Mouse (Mus musculus): ENCODE measurements at regions not wholly inside any gene's neighbourhood (a gene's known extent, or its start where the extent isn't known, plus 50 kb on each side); places are given as distances from the start of the nearest gene placed in this dataset.

DNA sequence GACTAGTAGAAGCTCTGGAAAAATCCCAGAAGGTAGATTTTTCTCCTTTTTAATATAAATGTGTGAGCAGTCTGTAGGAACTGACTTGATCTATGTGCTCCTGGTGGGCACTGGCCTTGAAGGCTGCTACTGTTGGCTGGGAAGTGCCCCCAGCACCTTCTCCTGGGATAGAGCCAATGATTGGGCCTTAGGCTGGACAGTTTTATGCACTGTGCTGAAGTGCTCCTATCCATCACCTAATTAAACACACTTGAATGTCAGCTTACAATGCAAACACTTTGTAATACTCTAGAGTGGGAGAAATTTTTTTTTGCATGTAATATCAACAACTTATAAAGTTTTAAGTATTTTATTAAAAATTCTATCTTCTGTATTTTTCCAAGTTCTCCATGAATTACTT, 266.5 kb downstream of the Lyplal1 start:
- Histone ChIP-seq H3K36me3 (ENCODE audit: control insufficient read depth, insufficient read depth, low read length) (no peaks in the 10 kb centered on the region), H3K4me1 (ENCODE audit: control insufficient read depth, insufficient read depth, low read length) (peaks cover 5% of the 10 kb centered on the region; the same call in 1 of the 2 replicates), H3K4me3 (ENCODE audit: low read depth, low read length) (no peak overlapping the region), H3K27me3 (ENCODE audit: control insufficient read depth, insufficient read depth, low read length) (no peaks in the 10 kb centered on the region), H3K9ac (ENCODE audit: low read length) (no peak overlapping the region), H3K27ac (replicated peaks; ENCODE audit: low read depth, low read length) (no peak overlapping the region), H3K4me2 (ENCODE audit: low read depth, severe bottlenecking) (no peak overlapping the region), H3K9me3 (ENCODE audit: control insufficient read depth, low read length) (no peaks in the 10 kb centered on the region)
- ATAC-seq (ENCODE audit: insufficient number of reproducible peaks, low FRiP score, low TSS enrichment, low read depth) (no peak), DNase-seq (ENCODE audit: low spot score) (no peak)

DNA sequence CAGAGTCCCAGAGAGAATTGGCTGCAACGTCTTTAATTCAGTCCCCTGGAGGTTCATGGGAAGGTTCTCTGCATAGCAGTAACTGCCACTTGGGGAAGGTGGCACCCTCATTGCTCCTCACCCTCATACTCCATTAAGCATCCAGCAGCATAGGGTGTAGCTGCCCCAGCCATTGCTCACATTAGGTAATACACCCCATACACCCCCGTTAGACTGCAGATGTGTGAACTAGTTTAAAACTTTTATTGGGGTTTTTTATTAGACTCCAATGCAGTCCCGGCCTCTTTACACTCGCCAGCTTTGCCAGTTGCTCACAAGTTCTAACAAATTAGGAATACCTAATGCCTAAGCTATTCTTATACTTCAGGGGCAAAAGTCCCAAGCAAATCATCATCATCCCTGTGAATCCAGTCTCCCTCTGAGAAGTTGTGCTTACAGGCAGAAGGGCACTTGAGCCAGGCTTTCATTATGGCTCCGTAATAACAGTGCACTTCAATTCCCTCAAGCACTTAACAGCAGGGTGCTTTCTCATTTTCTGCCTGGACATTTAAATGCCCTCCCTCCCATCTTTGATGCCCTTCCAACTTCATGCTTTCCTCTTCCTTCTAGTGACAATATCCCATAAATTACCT, 265.7 kb downstream of the Lyplal1 start:
- no peak for DNase-seq (ENCODE audit: low spot score)
- H3K9ac ChIP-seq (ENCODE audit: low read length), result no peak overlapping the region
- no peaks in the 10 kb centered on the region for H3K27me3 ChIP-seq (ENCODE audit: control insufficient read depth, insufficient read depth, low read length)
- 28% methylated on average over 5 of the region's 5 CpGs for WGBS
- H3K27ac ChIP-seq (replicated peaks; ENCODE audit: low read depth, low read length), result peak overlapping the region; percentile 36; the same call in 1 of the 2 replicates
- H3K36me3 ChIP-seq (ENCODE audit: control insufficient read depth, insufficient read depth, low read length), result no peaks in the 10 kb centered on the region
- H3K4me3 ChIP-seq (ENCODE audit: low read depth, low read length), result no peak overlapping the region
- H3K4me2 ChIP-seq (ENCODE audit: low read depth, severe bottlenecking), result no peak overlapping the region
- no peaks in the 10 kb centered on the region for H3K9me3 ChIP-seq (ENCODE audit: control insufficient read depth, low read length)
- H3K4me1 ChIP-seq (ENCODE audit: control insufficient read depth, insufficient read depth, low read length), result peaks cover 5% of the 10 kb centered on the region; the same call in 1 of the 2 replicates
- ATAC-seq (ENCODE audit: insufficient number of reproducible peaks, low FRiP score, low TSS enrichment, low read depth), result peak; percentile 62; the same call in 1 of the 2 replicates

DNA sequence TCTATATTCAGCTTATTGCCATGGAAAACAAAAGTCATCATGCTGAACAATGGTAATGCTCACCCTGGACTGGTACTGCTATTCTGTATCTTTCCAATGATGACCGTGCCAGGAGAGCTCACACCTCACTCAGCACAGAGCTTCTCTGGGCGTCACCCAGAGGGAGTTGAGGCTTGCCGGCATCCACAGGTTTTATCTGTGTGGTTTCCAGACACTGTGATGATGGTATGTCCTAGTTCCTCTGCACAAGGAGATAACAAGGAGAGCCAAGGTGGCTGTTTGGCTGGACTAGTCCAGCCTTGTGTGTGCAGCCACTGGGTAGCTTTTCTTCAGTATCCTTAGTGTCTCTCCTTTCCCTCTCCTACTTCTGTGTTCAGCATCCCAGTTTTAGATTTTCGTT, 255.4 kb downstream of the Lyplal1 start:
- DNase-seq (ENCODE audit: low spot score) (no peak), ATAC-seq (ENCODE audit: insufficient number of reproducible peaks, low FRiP score, low TSS enrichment, low read depth) (no peak)
- Histone ChIP-seq H3K4me2 (ENCODE audit: low read depth, severe bottlenecking) (no peak overlapping the region), H3K27ac (replicated peaks; ENCODE audit: low read depth, low read length) (no peak overlapping the region), H3K9ac (ENCODE audit: low read length) (no peak overlapping the region), H3K4me1 (ENCODE audit: control insufficient read depth, insufficient read depth, low read length) (no peaks in the 10 kb centered on the region), H3K36me3 (ENCODE audit: control insufficient read depth, insufficient read depth, low read length) (no peaks in the 10 kb centered on the region), H3K4me3 (ENCODE audit: low read depth, low read length) (no peak overlapping the region), H3K9me3 (ENCODE audit: control insufficient read depth, low read length) (no peaks in the 10 kb centered on the region), H3K27me3 (ENCODE audit: control insufficient read depth, insufficient read depth, low read length) (no peaks in the 10 kb centered on the region)
- WGBS, result 90% methylated on average over 4 of the region's 4 CpGs

DNA sequence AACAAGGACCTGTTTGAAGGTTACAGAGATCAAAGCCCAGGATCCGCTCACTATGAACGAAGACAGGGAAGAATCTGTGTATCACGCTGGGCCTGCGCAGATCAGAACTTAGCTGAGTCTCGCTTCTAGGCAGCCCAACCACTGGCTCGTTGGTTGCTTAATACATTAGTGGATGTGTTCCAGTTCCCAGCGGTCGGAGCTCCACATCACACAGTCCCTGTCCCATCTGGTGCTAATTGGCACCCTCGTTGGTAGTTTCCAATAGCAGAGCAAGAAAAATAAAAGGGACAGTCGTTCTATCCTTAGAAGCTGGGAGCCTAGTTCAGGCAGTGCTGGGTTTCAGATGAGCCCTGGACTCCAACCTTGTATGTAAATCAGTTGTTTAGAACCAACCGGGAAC, 251.2 kb downstream of the Lyplal1 start:
- WGBS, result 68% methylated on average over 11 of the region's 11 CpGs
- H3K27me3 ChIP-seq (ENCODE audit: control insufficient read depth, insufficient read depth, low read length), result no peaks in the 10 kb centered on the region
- DNase-seq (ENCODE audit: low spot score), result no peak

DNA sequence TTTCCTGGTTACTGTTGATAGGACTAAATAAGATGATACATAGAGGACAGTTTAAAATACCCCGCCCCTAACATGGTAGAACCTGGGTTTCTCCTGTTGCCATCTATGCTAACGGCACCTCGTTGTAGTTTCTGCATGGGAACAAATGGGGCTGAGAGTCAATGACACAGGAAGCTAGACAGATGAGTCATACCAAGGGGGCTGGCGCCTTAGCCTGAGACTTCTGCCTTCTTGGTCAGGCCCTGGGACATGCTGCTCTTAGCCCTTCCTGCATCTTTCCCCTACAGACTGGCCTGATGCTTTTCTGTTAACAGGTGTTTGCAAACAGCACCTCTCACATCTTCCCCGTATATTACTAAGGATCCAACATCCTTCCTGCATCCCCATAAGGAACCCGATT, 250.5 kb downstream of the Lyplal1 start:
- Histone ChIP-seq H3K36me3 (ENCODE audit: control insufficient read depth, insufficient read depth, low read length) (no peaks in the 10 kb centered on the region), H3K9me3 (ENCODE audit: control insufficient read depth, low read length) (no peaks in the 10 kb centered on the region), H3K4me2 (ENCODE audit: low read depth, severe bottlenecking) (no peak overlapping the region), H3K9ac (ENCODE audit: low read length) (no peak overlapping the region), H3K4me3 (ENCODE audit: low read depth, low read length) (no peak overlapping the region), H3K4me1 (ENCODE audit: control insufficient read depth, insufficient read depth, low read length) (no peaks in the 10 kb centered on the region), H3K27me3 (ENCODE audit: control insufficient read depth, insufficient read depth, low read length) (no peaks in the 10 kb centered on the region), H3K27ac (replicated peaks; ENCODE audit: low read depth, low read length) (no peak overlapping the region)
- ATAC-seq (ENCODE audit: insufficient number of reproducible peaks, low FRiP score, low TSS enrichment, low read depth) (no peak), DNase-seq (ENCODE audit: low spot score) (no peak)
- WGBS, result 88% methylated on average over 6 of the region's 6 CpGs

More for the DNA sequence above, 251.2 kb downstream of the Lyplal1 start:
- Histone ChIP-seq H3K4me2 (ENCODE audit: low read depth, severe bottlenecking) (no peak overlapping the region), H3K36me3 (ENCODE audit: control insufficient read depth, insufficient read depth, low read length) (no peaks in the 10 kb centered on the region), H3K4me3 (ENCODE audit: low read depth, low read length) (no peak overlapping the region), H3K27ac (replicated peaks; ENCODE audit: low read depth, low read length) (no peak overlapping the region), H3K9ac (ENCODE audit: low read length) (no peak overlapping the region), H3K9me3 (ENCODE audit: control insufficient read depth, low read length) (no peaks in the 10 kb centered on the region), H3K4me1 (ENCODE audit: control insufficient read depth, insufficient read depth, low read length) (no peaks in the 10 kb centered on the region)
- no peak for ATAC-seq (ENCODE audit: insufficient number of reproducible peaks, low FRiP score, low TSS enrichment, low read depth)

DNA sequence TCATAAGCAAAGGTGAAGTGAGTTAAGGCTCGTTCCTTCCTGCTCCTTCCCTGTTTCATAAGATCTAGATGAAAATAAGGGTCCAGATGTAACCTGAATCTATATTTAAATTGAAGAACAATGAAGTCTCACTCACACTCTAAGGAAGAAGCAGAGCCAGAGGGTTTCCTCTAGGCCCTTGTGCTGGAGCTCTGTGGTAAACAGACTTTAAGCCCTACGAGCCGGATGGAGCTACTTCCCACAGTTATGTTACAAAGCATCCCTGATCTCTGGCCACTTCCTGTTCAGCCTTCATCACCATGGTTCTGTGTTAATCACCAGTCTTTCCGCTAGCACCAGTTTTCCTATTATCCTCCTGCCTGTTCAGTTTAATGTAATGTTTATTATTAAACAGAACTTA, 250.1 kb downstream of the Lyplal1 start:
- ATAC-seq (ENCODE audit: insufficient number of reproducible peaks, low FRiP score, low TSS enrichment, low read depth), result no peak
- no peak overlapping the region for H3K9ac ChIP-seq (ENCODE audit: low read length)
- H3K4me3 ChIP-seq (ENCODE audit: low read depth, low read length), result no peak overlapping the region
- no peak overlapping the region for H3K27ac ChIP-seq (replicated peaks; ENCODE audit: low read depth, low read length)
- DNase-seq (ENCODE audit: low spot score), result no peak
- no peaks in the 10 kb centered on the region for H3K27me3 ChIP-seq (ENCODE audit: control insufficient read depth, insufficient read depth, low read length)
- no peaks in the 10 kb centered on the region for H3K4me1 ChIP-seq (ENCODE audit: control insufficient read depth, insufficient read depth, low read length)
- H3K4me2 ChIP-seq (ENCODE audit: low read depth, severe bottlenecking), result no peak overlapping the region
- H3K9me3 ChIP-seq (ENCODE audit: control insufficient read depth, low read length), result no peaks in the 10 kb centered on the region
- no peaks in the 10 kb centered on the region for H3K36me3 ChIP-seq (ENCODE audit: control insufficient read depth, insufficient read depth, low read length)
- 79% methylated on average over 4 of the region's 4 CpGs for WGBS

DNA sequence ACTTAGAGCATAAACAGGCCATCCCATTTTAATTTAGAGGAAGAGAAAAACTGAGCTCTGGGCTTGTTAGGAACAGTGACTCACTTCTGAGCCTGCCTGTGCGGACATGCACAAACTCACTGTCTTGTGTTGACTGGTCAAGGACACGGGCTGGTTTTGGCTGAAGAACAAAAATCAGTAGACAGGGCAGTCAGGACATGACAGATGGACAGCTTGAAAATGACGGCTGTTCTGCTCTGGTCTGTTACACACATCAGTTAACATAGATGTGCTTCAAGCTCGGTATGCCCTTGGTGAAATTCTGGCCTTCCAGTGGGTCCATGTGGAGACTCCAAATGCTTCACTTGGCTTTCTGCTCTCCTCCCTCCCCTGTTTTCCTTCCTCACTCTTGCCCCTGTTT, 248.4 kb downstream of the Lyplal1 start:
- no peak for DNase-seq (ENCODE audit: low spot score)
- ATAC-seq (ENCODE audit: insufficient number of reproducible peaks, low FRiP score, low TSS enrichment, low read depth), result no peak
- Histone ChIP-seq H3K27me3 (ENCODE audit: control insufficient read depth, insufficient read depth, low read length) (no peaks in the 10 kb centered on the region), H3K9me3 (ENCODE audit: control insufficient read depth, low read length) (no peaks in the 10 kb centered on the region), H3K4me2 (ENCODE audit: low read depth, severe bottlenecking) (no peak overlapping the region), H3K4me1 (ENCODE audit: control insufficient read depth, insufficient read depth, low read length) (no peaks in the 10 kb centered on the region), H3K27ac (replicated peaks; ENCODE audit: low read depth, low read length) (no peak overlapping the region), H3K36me3 (ENCODE audit: control insufficient read depth, insufficient read depth, low read length) (no peaks in the 10 kb centered on the region), H3K4me3 (ENCODE audit: low read depth, low read length) (no peak overlapping the region), H3K9ac (ENCODE audit: low read length) (no peak overlapping the region)
- 54% methylated on average over 4 of the region's 4 CpGs for WGBS

DNA sequence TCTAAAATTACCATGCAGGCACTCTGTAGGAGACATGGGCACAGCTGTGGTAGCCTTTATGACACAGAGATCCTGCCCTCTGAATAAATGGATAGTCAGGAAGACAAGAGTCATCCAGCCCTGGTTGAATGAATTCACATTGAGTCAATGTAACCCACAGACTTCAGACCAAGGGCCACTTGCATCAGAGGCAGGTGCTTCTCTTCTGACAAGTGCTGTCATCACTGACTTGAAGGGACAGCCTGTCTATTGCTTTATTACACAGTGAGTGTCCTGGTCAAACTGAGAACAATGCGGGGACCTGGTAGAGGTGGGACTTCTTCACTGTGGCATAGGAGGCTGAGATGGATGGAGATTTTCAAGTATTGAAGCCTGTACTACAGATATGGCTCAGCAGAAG, 230.1 kb downstream of the Lyplal1 start:
- Histone ChIP-seq H3K27me3 (ENCODE audit: control insufficient read depth, insufficient read depth, low read length) (no peaks in the 10 kb centered on the region), H3K4me2 (ENCODE audit: low read depth, severe bottlenecking) (no peak overlapping the region), H3K4me1 (ENCODE audit: control insufficient read depth, insufficient read depth, low read length) (no peaks in the 10 kb centered on the region; the same call in 1 of the 2 replicates), H3K27ac (replicated peaks; ENCODE audit: low read depth, low read length) (no peak overlapping the region), H3K4me3 (ENCODE audit: low read depth, low read length) (no peak overlapping the region), H3K36me3 (ENCODE audit: control insufficient read depth, insufficient read depth, low read length) (no peaks in the 10 kb centered on the region), H3K9ac (ENCODE audit: low read length) (no peak overlapping the region), H3K9me3 (ENCODE audit: control insufficient read depth, low read length) (no peaks in the 10 kb centered on the region)
- WGBS, result 97% methylated on average over 1 of the region's 1 CpGs
- ATAC-seq (ENCODE audit: insufficient number of reproducible peaks, low FRiP score, low TSS enrichment, low read depth), result no peak
- no peak for DNase-seq (ENCODE audit: low spot score)

DNA sequence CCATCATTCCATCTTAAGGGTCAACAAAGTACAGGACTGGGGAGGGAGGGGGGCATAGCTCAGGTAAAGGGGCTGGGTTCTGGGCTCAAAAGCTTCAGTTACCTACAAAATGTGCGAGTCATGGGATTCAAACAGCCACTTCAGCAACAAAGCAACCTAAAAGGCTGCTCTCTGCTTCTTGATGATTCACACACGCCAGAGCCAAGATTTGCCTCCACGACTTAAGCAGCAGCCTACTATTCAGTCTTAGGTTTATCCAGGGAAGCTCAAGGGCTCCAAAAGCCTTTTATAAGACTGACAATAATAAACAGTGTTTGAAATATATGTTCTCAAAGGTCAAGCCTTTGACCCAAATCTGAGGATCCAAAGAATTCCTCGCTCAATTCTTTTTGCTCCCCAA, 225.3 kb downstream of the Lyplal1 start:
- H3K4me1 ChIP-seq (ENCODE audit: control insufficient read depth, insufficient read depth, low read length), result no peaks in the 10 kb centered on the region
- no peak overlapping the region for H3K27ac ChIP-seq (replicated peaks; ENCODE audit: low read depth, low read length)
- H3K4me2 ChIP-seq (ENCODE audit: low read depth, severe bottlenecking), result no peak overlapping the region
- H3K9me3 ChIP-seq (ENCODE audit: control insufficient read depth, low read length), result no peaks in the 10 kb centered on the region
- 80% methylated on average over 4 of the region's 4 CpGs for WGBS
- no peak for DNase-seq (ENCODE audit: low spot score)
- no peaks in the 10 kb centered on the region for H3K36me3 ChIP-seq (ENCODE audit: control insufficient read depth, insufficient read depth, low read length)
- H3K4me3 ChIP-seq (ENCODE audit: low read depth, low read length), result no peak overlapping the region
- H3K9ac ChIP-seq (ENCODE audit: low read length), result no peak overlapping the region
- no peaks in the 10 kb centered on the region for H3K27me3 ChIP-seq (ENCODE audit: control insufficient read depth, insufficient read depth, low read length)
- ATAC-seq (ENCODE audit: insufficient number of reproducible peaks, low FRiP score, low TSS enrichment, low read depth), result no peak

Measured in limb, embryonic 11.5 days (tissue).